Mouse (Mus musculus): ENCODE measurements around the gene Sv2c. TPM values are rescaled to one million over a fixed set of nuclear protein-coding genes. Genes with fewer than 3 reads are reported as not detected.

Sv2c gene
- polyA plus RNA-seq, 1 experiment from 2014 or later, result 0.12 TPM

- 0 out of 2 replicates have a peak overlapping the region, but pooled peaks have one; percentile 40 for H3K9ac ChIP-seq
- no peak for ATAC-seq
- H3K9me3 ChIP-seq (replicated peaks), result no peaks in the 10 kb centered on the region
- no peak overlapping the region for H3K4me3 ChIP-seq
- H3K27ac ChIP-seq, result peak overlapping the region; percentile 88
- H3K4me2 ChIP-seq, result peak overlapping the region; percentile 55; the same call in 1 of the 2 replicates
- H3K36me3 ChIP-seq, result no peaks in the 10 kb centered on the region
- 47% methylated on average over 8 of the region's 8 CpGs for WGBS (ENCODE audit: insufficient replicate concordance)
- peaks cover 89% of the 10 kb centered on the region for H3K4me1 ChIP-seq
- H3K27me3 ChIP-seq (replicated peaks), result no peaks in the 10 kb centered on the region
Observed at GRCm38 (mm10) chr13:95964226-95964625, 168.2 kb downstream of the Sv2c start.

- H3K4me2 ChIP-seq, result no peak overlapping the region
- H3K36me3 ChIP-seq, result no peaks in the 10 kb centered on the region
- H3K9me3 ChIP-seq (replicated peaks), result no peaks in the 10 kb centered on the region
- ATAC-seq, result no peak
- WGBS (ENCODE audit: insufficient replicate concordance), result 38% methylated on average over 1 of the region's 1 CpGs
- peak overlapping the region; percentile 10; the same call in 1 of the 2 replicates for H3K9ac ChIP-seq
- no peak overlapping the region for H3K4me3 ChIP-seq
- no peaks in the 10 kb centered on the region for H3K27me3 ChIP-seq (replicated peaks)
- H3K27ac ChIP-seq, result peak overlapping the region; percentile 88
- peaks cover 86% of the 10 kb centered on the region for H3K4me1 ChIP-seq
Observed at GRCm38 (mm10) chr13:95963671-95964070, 168.7 kb downstream of the Sv2c start.

DNA sequence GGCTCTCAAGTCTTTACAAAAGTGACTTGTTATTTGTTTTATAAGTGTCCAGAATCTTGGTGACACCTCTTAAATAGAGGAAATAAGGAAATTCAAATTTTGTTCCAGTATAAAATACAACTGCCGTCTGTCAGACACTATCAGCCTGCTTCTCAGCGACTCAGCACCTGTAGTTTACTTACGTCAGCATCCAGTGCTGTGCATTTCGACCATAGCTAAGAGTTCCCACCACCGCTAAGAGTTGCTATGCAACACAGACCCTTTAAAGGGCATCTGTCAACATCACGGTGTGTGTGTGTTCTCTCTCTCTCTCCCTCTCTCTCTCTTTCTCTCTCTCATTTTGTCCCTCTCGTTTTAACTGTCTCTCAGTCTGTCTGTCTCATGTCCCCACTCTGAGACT, 170.5 kb downstream of the Sv2c start:
- peaks cover 83% of the 10 kb centered on the region for H3K4me1 ChIP-seq
- 36% methylated on average over 7 of the region's 7 CpGs for WGBS (ENCODE audit: insufficient replicate concordance)
- H3K9me3 ChIP-seq (replicated peaks), result no peaks in the 10 kb centered on the region
- H3K4me3 ChIP-seq, result peak overlapping the region; percentile 55
- no peaks in the 10 kb centered on the region for H3K36me3 ChIP-seq
- peak overlapping the region; percentile 74 for H3K4me2 ChIP-seq
- H3K27me3 ChIP-seq (replicated peaks), result no peaks in the 10 kb centered on the region
- no peak for ATAC-seq
- peak overlapping the region; percentile 60 for H3K9ac ChIP-seq
- H3K27ac ChIP-seq, result peak overlapping the region; percentile 59

DNA sequence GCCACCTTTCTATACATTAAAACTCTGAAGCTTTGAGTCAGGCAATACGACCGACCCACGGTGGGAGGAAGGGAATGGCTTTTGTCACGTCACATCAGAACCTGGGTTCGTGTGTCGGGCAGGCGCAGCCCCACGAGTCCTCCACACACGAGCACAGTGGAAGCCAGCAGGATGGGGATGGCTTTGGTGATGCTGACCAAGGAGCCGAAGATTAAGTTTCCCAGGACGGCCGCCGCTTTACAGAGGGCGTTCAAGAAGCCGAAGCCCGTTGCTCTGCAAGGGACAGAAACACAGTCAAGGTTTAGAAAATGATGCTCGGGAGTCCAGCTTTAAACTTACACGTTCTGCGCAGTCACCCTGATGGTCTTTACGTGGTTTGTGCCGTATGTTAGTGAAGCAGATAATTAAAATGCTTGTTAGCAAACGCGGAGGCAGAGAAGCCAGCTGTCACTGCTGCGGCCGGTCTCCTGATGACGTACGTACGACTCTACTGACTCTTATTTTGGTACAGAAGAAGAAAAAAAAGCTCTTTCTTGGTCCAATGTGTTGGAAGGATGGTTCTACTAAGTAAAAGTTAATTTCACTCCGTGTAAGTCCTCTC, 171.1 kb downstream of the Sv2c start:
- no peak for ATAC-seq
- Histone ChIP-seq H3K9ac (peak overlapping the region; percentile 60), H3K27ac (peak overlapping the region; percentile 59), H3K4me3 (peak overlapping the region; percentile 55), H3K27me3 (replicated peaks) (no peaks in the 10 kb centered on the region), H3K36me3 (no peaks in the 10 kb centered on the region), H3K4me1 (peaks cover 86% of the 10 kb centered on the region), H3K9me3 (replicated peaks) (no peaks in the 10 kb centered on the region), H3K4me2 (peak overlapping the region; percentile 74)
- 25% methylated on average over 29 of the region's 29 CpGs for whole genome bisulfite sequencing (ENCODE audit: insufficient replicate concordance)

DNA sequence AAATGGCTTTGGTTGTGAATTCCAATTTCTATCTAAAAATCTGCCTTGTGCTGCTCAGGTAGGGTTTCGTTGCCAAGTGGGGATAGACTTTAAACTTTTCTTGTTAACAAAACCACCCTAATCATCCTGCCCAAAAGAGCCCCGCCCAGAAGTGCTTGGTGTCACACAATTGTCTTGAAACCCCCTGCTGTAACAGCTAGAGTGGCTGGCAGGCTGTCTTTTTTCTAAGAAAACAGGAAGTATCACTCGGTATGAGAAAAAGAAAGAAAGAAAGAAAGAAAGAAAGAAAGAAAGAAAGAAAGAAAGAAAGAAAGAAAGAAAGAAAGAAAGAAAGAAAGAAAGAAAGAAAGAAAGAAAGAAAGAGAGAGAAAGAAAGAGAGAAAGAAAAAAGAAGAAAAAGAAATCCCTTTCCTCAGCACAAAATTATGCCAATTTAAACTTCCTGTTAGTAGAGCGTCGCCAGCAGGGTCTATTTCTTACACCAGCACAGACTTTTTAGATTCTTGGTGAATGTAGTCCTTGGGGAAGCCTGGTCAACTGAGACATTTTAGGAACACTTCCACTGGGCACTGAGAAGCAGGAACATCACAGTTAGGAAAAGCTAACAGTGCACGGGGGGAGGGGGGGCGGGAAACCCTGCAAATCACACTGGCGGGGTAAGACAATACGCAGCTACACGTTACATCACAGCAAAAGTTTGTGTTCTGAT, 171.7 kb downstream of the Sv2c start:
- peaks cover 85% of the 10 kb centered on the region for H3K4me1 ChIP-seq
- no peaks in the 10 kb centered on the region for H3K36me3 ChIP-seq
- no peaks in the 10 kb centered on the region for H3K9me3 ChIP-seq (replicated peaks)
- H3K27ac ChIP-seq, result peak overlapping the region; percentile 59
- H3K4me3 ChIP-seq, result peak overlapping the region; percentile 55
- ATAC-seq, result no peak
- 2% methylated on average over 10 of the region's 10 CpGs for WGBS (ENCODE audit: insufficient replicate concordance)
- H3K4me2 ChIP-seq, result peak overlapping the region; percentile 74
- H3K9ac ChIP-seq, result peak overlapping the region; percentile 60
- no peaks in the 10 kb centered on the region for H3K27me3 ChIP-seq (replicated peaks)

DNA sequence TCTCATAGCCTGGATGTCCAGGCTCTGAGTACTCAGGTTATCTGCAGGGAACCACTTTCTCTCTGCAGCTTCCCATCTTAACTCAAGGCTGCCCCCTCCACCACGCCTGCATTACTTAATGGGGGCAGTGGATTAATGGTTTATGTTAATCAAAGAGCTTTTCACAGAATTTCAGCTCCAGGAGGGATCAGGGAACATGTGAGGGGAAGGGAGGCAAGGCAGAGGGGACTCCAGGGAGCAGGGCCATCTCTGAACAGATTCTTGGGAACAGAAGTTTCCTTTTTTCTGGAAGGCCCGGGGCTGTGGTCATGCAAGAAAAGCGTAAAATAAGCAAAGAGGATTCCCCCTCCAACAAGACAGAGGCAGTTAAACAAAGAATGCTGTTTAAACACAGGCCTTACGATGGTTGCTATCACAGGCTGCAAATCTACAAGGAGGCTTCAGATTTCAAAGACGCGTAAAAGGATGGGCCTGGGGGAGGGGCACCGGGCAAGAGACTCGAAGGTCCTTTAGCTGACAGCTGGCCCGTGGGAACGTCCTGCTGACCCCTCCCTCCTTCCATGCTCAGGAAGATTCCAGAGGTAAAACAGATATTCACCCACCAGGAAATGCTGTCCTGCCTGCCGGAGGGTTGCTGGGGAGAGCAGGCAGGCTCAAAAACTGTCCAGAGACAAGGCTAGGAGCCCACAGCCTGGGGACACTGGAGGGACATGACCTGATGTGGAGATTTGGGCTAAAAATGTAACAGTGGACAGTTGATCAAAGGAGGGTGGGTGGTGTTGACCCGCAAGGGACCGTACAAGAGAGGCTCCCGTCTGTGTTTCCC, 172.5 kb downstream of the Sv2c start:
- H3K27me3 ChIP-seq (replicated peaks), result no peaks in the 10 kb centered on the region
- H3K27ac ChIP-seq, result no peak overlapping the region
- peaks cover 78% of the 10 kb centered on the region for H3K4me1 ChIP-seq
- 25% methylated on average over 14 of the region's 14 CpGs for WGBS (ENCODE audit: insufficient replicate concordance)
- no peaks in the 10 kb centered on the region for H3K9me3 ChIP-seq (replicated peaks)
- H3K4me3 ChIP-seq, result peak overlapping the region; percentile 26
- no peak for ATAC-seq
- peak overlapping the region; percentile 60; the same call in 1 of the 2 replicates for H3K9ac ChIP-seq
- H3K36me3 ChIP-seq, result no peaks in the 10 kb centered on the region
- H3K4me2 ChIP-seq, result peak overlapping the region; percentile 74

GRCm38 (mm10) chr13:95957134-95957533, 175.2 kb downstream of the Sv2c start:
- Histone ChIP-seq H3K27ac (no peak overlapping the region), H3K4me1 (peaks cover 50% of the 10 kb centered on the region), H3K36me3 (no peaks in the 10 kb centered on the region), H3K4me2 (no peak overlapping the region; the same call in 1 of the 2 replicates), H3K9ac (0 out of 2 replicates have a peak overlapping the region, but pooled peaks have one; percentile 33), H3K9me3 (replicated peaks) (no peaks in the 10 kb centered on the region), H3K4me3 (no peak overlapping the region), H3K27me3 (replicated peaks) (no peaks in the 10 kb centered on the region)
- WGBS (ENCODE audit: insufficient replicate concordance), result 33% methylated on average over 10 of the region's 10 CpGs
- no peak for ATAC-seq

DNA sequence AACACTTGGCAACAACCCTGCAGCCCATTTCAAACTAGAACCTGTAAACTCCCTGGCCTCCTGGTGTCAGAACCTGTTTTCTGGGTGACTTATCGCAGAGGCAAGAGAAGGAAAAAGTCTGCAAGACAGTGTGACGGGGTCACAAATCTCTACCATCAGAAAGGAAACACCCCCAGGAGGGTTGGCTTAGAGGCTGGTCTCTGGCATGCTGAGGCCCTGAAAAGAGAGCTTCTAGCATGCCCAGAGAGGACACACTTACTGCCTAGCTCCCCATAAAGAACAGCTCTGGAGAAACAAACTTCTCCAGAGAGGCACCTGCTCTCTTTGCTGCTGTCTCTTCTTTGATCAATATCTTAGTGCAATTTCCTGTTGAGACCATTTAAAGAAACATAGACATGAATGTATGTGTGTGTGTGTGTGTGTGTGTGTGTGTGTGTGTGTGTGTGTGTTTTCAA, 176.0 kb downstream of the Sv2c start:
- Histone ChIP-seq H3K27ac (no peak overlapping the region), H3K4me2 (no peak overlapping the region), H3K36me3 (no peaks in the 10 kb centered on the region), H3K9me3 (replicated peaks) (no peaks in the 10 kb centered on the region), H3K27me3 (replicated peaks) (no peaks in the 10 kb centered on the region), H3K4me3 (no peak overlapping the region), H3K4me1 (peaks cover 44% of the 10 kb centered on the region), H3K9ac (no peak overlapping the region)
- 36% methylated on average over 2 of the region's 2 CpGs for WGBS (ENCODE audit: insufficient replicate concordance)
- ATAC-seq, result no peak

DNA sequence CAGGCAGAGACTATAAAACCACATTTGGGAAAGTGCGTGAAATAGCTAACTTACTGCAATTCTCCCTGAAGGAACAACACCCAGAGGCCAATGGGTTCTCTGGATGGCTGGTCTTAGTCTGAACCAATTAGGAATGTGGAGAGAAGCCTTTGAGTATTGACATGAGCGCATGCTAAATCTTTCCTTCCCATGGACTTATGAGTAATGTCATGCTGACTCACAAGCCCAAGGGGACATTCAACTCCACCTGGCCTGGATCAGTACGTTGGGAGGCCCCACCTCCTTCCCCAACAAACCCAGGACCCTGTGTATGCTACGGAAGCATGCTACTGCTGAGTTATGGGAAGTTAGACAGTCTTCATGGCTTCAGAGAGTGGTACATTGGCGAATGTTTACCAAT, 177.2 kb downstream of the Sv2c start:
- H3K36me3 ChIP-seq, result no peaks in the 10 kb centered on the region
- H3K4me1 ChIP-seq, result peaks cover 47% of the 10 kb centered on the region
- H3K27me3 ChIP-seq (replicated peaks), result no peaks in the 10 kb centered on the region
- H3K4me2 ChIP-seq, result no peak overlapping the region
- H3K27ac ChIP-seq, result no peak overlapping the region
- no peak for ATAC-seq
- 79% methylated on average over 5 of the region's 5 CpGs for WGBS (ENCODE audit: insufficient replicate concordance)
- H3K9me3 ChIP-seq (replicated peaks), result no peaks in the 10 kb centered on the region
- no peak overlapping the region for H3K4me3 ChIP-seq
- no peak overlapping the region for H3K9ac ChIP-seq

- no peak for ATAC-seq
- no peak overlapping the region for H3K27ac ChIP-seq
- H3K36me3 ChIP-seq, result no peaks in the 10 kb centered on the region
- H3K27me3 ChIP-seq (replicated peaks), result no peaks in the 10 kb centered on the region
- peaks cover 52% of the 10 kb centered on the region for H3K4me1 ChIP-seq
- H3K4me3 ChIP-seq, result no peak overlapping the region
- no peak overlapping the region for H3K4me2 ChIP-seq
- no peak overlapping the region for H3K9ac ChIP-seq
- whole genome bisulfite sequencing (ENCODE audit: insufficient replicate concordance), result 75% methylated on average over 4 of the region's 4 CpGs
- no peaks in the 10 kb centered on the region for H3K9me3 ChIP-seq (replicated peaks)
Observed at GRCm38 (mm10) chr13:95953636-95954035, 178.7 kb downstream of the Sv2c start.

DNA sequence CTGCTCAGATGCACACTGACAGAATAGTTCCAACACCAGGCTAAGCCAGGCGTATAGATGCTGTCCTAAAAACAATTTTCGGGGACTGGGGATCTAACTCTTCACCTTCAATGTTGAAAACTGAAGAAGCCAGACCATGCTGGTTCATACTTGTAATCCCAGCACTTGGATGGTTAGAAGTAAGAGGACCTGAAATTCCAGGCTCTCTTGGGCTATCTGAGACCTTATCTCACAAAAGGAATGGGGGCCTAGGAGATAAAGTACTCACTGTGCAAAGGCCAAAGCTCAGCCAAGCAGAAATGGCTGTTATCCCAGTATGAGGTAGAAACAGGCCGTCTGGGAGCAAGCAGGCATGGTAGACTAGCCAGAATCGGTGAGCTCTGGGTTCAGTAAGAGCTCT, 180.1 kb downstream of the Sv2c start:
- 69% methylated on average over 4 of the region's 4 CpGs for WGBS (ENCODE audit: insufficient replicate concordance)
- Histone ChIP-seq H3K9me3 (replicated peaks) (no peaks in the 10 kb centered on the region), H3K4me3 (no peak overlapping the region), H3K9ac (no peak overlapping the region), H3K4me1 (peaks cover 53% of the 10 kb centered on the region), H3K4me2 (no peak overlapping the region), H3K27me3 (replicated peaks) (no peaks in the 10 kb centered on the region), H3K36me3 (no peaks in the 10 kb centered on the region), H3K27ac (no peak overlapping the region)
- ATAC-seq, result no peak
